Mouse (Mus musculus) ES-Bruce4 (cell line): ENCODE measurements around the gene Shh. TPM values are rescaled to one million over a fixed set of nuclear protein-coding genes. Genes with fewer than 3 reads are reported as not detected.

ENCODE experiments used
- H3K27ac ChIP-seq: 2 replicates; pipeline ENCODE4 v1.5.1; 2012; ENCODE audit warnings: low read length, inconsistent platforms; ENCODE audit not compliant: insufficient read depth
- H3K27me3 ChIP-seq: 2 replicates; pipeline ENCODE4 v1.6.1; 2012; ENCODE audit warnings: mild to moderate bottlenecking, low read length, inconsistent platforms; ENCODE audit not compliant: control insufficient read depth, poor library complexity, insufficient read depth, severe bottlenecking
- H3K36me3 ChIP-seq: 2 replicates; pipeline ENCODE4 v1.6.1; 2012; ENCODE audit warnings: inconsistent platforms, mild to moderate bottlenecking, low read length, moderate library complexity; ENCODE audit not compliant: control insufficient read depth, poor library complexity, insufficient read depth, severe bottlenecking
- H3K4me1 ChIP-seq: one replicate; pipeline ENCODE4 v1.8.1; 2011; ENCODE audit warnings: low read length; ENCODE audit not compliant: control insufficient read depth, insufficient read depth
- H3K4me3 ChIP-seq: 2 replicates; pipeline ENCODE4 v1.5.1; 2011; ENCODE audit warnings: low read depth, mild to moderate bottlenecking, low read length
- H3K9ac ChIP-seq: 2 replicates; pipeline ENCODE4 v1.6.1; 2012; ENCODE audit warnings: low read depth, mild to moderate bottlenecking, inconsistent platforms; ENCODE audit not compliant: poor library complexity, severe bottlenecking
- H3K9me3 ChIP-seq: replicated peaks from 2 replicates; pipeline ENCODE4 v1.6.1; 2012; ENCODE audit warnings: mild to moderate bottlenecking, low read length, inconsistent platforms; ENCODE audit not compliant: control insufficient read depth, poor library complexity, insufficient read depth, severe bottlenecking
- CTCF ChIP-seq: IDR thresholded peaks from one replicate; pipeline ENCODE4 v1.8.1; 2011; ENCODE audit warnings: low read depth, low read length
- EP300 ChIP-seq: IDR thresholded peaks from 2 replicates; pipeline ENCODE4 v1.6.1; 2011; ENCODE audit warnings: low read depth, low read length; ENCODE audit not compliant: insufficient read depth
- POLR2A ChIP-seq: IDR thresholded peaks from one replicate; pipeline ENCODE4 v1.8.1; 2011; ENCODE audit warnings: low read length; ENCODE audit not compliant: insufficient read depth
- polyA plus RNA-seq: library from polyadenylated mRNA; stranded (reverse); fragments of >200 nt; gene quantifications from 2 replicates; pipeline ENCODE4 v1.2.4, GENCODE M21; 2011; ENCODE audit warnings: low read depth; ENCODE audit not compliant: missing spikeins, insufficient read depth, insufficient read length

Gene Shh
- polyA plus RNA-seq, 1 experiment: not detected

- Histone ChIP-seq H3K9me3 (no peaks in the 10 kb centered on the region), H3K27me3 (no peaks in the 10 kb centered on the region), H3K9ac (no peak overlapping the region), H3K4me1 (no peaks in the 10 kb centered on the region), H3K4me3 (no peak overlapping the region), H3K36me3 (peaks cover under 1% of the 10 kb centered on the region; the same call in 1 of the 2 replicates), H3K27ac (no peak overlapping the region)
- TF ChIP-seq EP300: no peak
- TF ChIP-seq CTCF: no peak
- no peak for TF ChIP-seq POLR2A
Measured at GRCm38 (mm10) chr5:28423781-28424180, 43.3 kb downstream of the Shh start.

GRCm38 (mm10) chr5:28419640-28420265 lies 47.3 kb downstream of the Shh start:
- Histone ChIP-seq H3K9ac (no peak overlapping the region), H3K27me3 (no peaks in the 10 kb centered on the region), H3K27ac (no peak overlapping the region), H3K4me3 (no peak overlapping the region), H3K4me1 (no peaks in the 10 kb centered on the region), H3K36me3 (peaks cover 13% of the 10 kb centered on the region), H3K9me3 (no peaks in the 10 kb centered on the region)
- TF ChIP-seq CTCF (no peak), POLR2A (no peak)

GRCm38 (mm10) chr5:28418734-28419133 lies 48.3 kb downstream of the Shh start:
- H3K27me3 ChIP-seq: no peaks in the 10 kb centered on the region
- H3K36me3 ChIP-seq: peaks cover 20% of the 10 kb centered on the region
- no peak overlapping the region for H3K27ac ChIP-seq
- TF ChIP-seq EP300 (no peak), CTCF (no peak), POLR2A (no peak)
- H3K9me3 ChIP-seq: no peaks in the 10 kb centered on the region
- H3K9ac ChIP-seq: no peak overlapping the region
- H3K4me1 ChIP-seq: no peaks in the 10 kb centered on the region
- H3K4me3 ChIP-seq: no peak overlapping the region

GRCm38 (mm10) chr5:28416029-28416428 lies 51.0 kb downstream of the Shh start:
- Histone ChIP-seq H3K9me3 (no peaks in the 10 kb centered on the region), H3K36me3 (peaks cover 40% of the 10 kb centered on the region), H3K4me1 (no peaks in the 10 kb centered on the region), H3K27me3 (no peaks in the 10 kb centered on the region), H3K27ac (no peak overlapping the region), H3K4me3 (no peak overlapping the region), H3K9ac (no peak overlapping the region)
- TF ChIP-seq CTCF (no peak), EP300 (no peak), POLR2A (no peak)

- Histone ChIP-seq H3K27ac (no peak overlapping the region), H3K36me3 (peaks cover 55% of the 10 kb centered on the region), H3K9me3 (no peaks in the 10 kb centered on the region), H3K27me3 (no peaks in the 10 kb centered on the region), H3K4me1 (no peaks in the 10 kb centered on the region), H3K4me3 (no peak overlapping the region), H3K9ac (no peak overlapping the region)
- TF ChIP-seq CTCF (no peak), POLR2A (no peak), EP300 (no peak)
Measured at GRCm38 (mm10) chr5:28414076-28414475, 53.0 kb downstream of the Shh start.

GRCm38 (mm10) chr5:28413533-28413932 lies 53.5 kb downstream of the Shh start:
- H3K36me3 ChIP-seq: peaks cover 54% of the 10 kb centered on the region
- TF ChIP-seq POLR2A (no peak), CTCF (no peak), EP300 (no peak)
- no peaks in the 10 kb centered on the region for H3K27me3 ChIP-seq
- H3K4me3 ChIP-seq: no peak overlapping the region
- H3K27ac ChIP-seq: no peak overlapping the region
- H3K4me1 ChIP-seq: no peaks in the 10 kb centered on the region
- no peak overlapping the region for H3K9ac ChIP-seq
- no peaks in the 10 kb centered on the region for H3K9me3 ChIP-seq
